Mouse (Mus musculus) liver, adult 10 weeks (tissue): ENCODE measurements around the gene Methig1. TPM values are rescaled to one million over a fixed set of nuclear protein-coding genes. Genes with fewer than 3 reads are reported as not detected.

Experiments
- polyA plus RNA-seq: library from polyadenylated mRNA; stranded (reverse); fragments of 350-450 nt; fragmentation: Illumina TruSeq; extraction: RNeasy Lipid Tissue Mini Kit (QIAGEN cat#74804); gene quantifications from one replicate; pipeline ENCODE4 v1.2.3, GENCODE M21; 2014; ENCODE audit warnings: low read depth, low replicate concordance

Methig1 gene
- polyA plus RNA-seq, result not detected

GRCm38 (mm10) chr15:100352711-100353250, at the start of gene Methig1, which contains the start of gene Mettl7a2:
Gene Methig1 (plus strand): TSS chr15:100353149.
Gene Mettl7a2 (plus strand): TSS chr15:100353200.

GRCm38 (mm10) chr15:100304019-100304991, 48.6 kb upstream of the Methig1 start, which contains the start of gene Mettl7a1:
Gene Mettl7a1 (plus strand): TSS chr15:100304140.

GRCm38 (mm10) chr15:100334629-100335028, 18.3 kb upstream of the Methig1 start, which contains the start of gene Mettl7a3:
Gene Mettl7a3 (plus strand): TSS chr15:100334929.

GRCm38 (mm10) chr15:100364242-100364641, 11.3 kb downstream of the Methig1 start, which contains the start of gene Higd1c:
Gene Higd1c (plus strand): TSS chr15:100364542.

GRCm38 (mm10) chr15:100421758-100422197, 68.8 kb downstream of the Methig1 start, which contains the start of gene Gm5475:
Gene Gm5475 (plus strand): TSS chr15:100422147.

GRCm38 (mm10) chr15:100424396-100425122, 71.6 kb downstream of the Methig1 start, which contains the start of gene Slc11a2:
Gene Slc11a2 (minus strand): TSS chr15:100425072.

Other genes starting within 250 kb of the Methig1 start
- 42.1 TPM for gene Atf1, start 125.3 kb upstream of the Methig1 start, polyA plus RNA-seq
- gene Tmprss12, start 72.3 kb upstream of the Methig1 start, polyA plus RNA-seq, result not detected
- gene Mettl7a1, start 49.0 kb upstream of the Methig1 start, polyA plus RNA-seq, result 315 TPM
- not detected for gene Mettl7a3, start 18.2 kb upstream of the Methig1 start, polyA plus RNA-seq
- gene Mettl7a2, start 51 bp downstream of the Methig1 start, polyA plus RNA-seq, result not detected
- gene Higd1c, start 11.4 kb downstream of the Methig1 start, polyA plus RNA-seq, result not detected
- gene Gm5475, start 69.0 kb downstream of the Methig1 start, polyA plus RNA-seq, result not detected
- gene Slc11a2, start 71.9 kb downstream of the Methig1 start, polyA plus RNA-seq, result 9.6 TPM
- gene Letmd1, start 115.9 kb downstream of the Methig1 start, polyA plus RNA-seq, result 15.5 TPM
- 0.82 TPM for gene Csrnp2, start 142.3 kb downstream of the Methig1 start, polyA plus RNA-seq
- gene Tfcp2, start 198.9 kb downstream of the Methig1 start, polyA plus RNA-seq, result 3.7 TPM
- gene Pou6f1, start 246.8 kb downstream of the Methig1 start, polyA plus RNA-seq, result 1.2 TPM